Mouse (Mus musculus) liver, embryonic 14.5 days (tissue): ENCODE data around the gene Taf8.

Source experiments
- CTCF ChIP-seq: IDR thresholded peaks from 2 replicates; pipeline ENCODE4 v1.5.1; 2016; ENCODE audit warnings: antibody characterized with exemption, low read depth, control low read depth
- EP300 ChIP-seq: IDR thresholded peaks from 2 replicates; pipeline ENCODE4 v1.6.1; 2016; ENCODE audit warnings: antibody characterized with exemption, low read depth

DNA sequence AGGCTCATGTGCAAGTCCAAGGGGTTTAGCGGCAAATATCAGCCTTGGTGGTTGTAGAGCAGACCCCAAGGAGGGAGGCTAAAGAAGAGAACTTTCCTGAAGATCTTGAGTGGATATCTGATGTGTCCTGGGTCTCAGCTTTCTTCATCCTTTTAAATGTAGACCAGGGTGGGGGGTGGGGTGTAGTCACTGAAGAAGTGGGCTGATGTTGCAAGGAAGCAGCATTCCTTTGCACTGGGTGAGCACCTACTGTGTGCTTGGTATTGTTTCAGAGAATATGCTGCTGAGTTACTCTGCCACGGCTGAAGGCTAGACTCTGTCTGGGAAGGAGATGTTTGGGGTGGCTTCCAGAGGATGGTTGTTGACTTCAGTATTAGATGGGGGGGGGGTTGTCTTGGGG, 3.5 kb upstream of the Taf8 start:
- no peak for TF ChIP-seq CTCF
- TF ChIP-seq EP300: no peak
